Mouse (Mus musculus) lung, embryonic 14.5 days (tissue): ENCODE results near the gene Melk. TPM values are rescaled to one million over a fixed set of nuclear protein-coding genes. Genes with fewer than 3 reads are reported as not detected.
A peak's percentile ranks its signal among the peaks of the same experiment; 100 is the strongest.

ENCODE experiments used
- ATAC-seq: fragments of 200-750 bp; cut with Nextera tagmentation; 2 replicates; pipeline ENCODE4 v1.8.0; 2017; ENCODE audit warnings: mild to moderate bottlenecking, moderate TSS enrichment, moderate library complexity; ENCODE audit not compliant: insufficient read depth
- DNase-seq: peaks from one replicate; pipeline ENCODE4 v3.0.0-alpha.2; 2015
- H3K27ac ChIP-seq: fragments of 300-500 bp; sonication (generic); 2 replicates; pipeline ENCODE4 v1.5.1; 2014; ENCODE audit warnings: low read depth, mild to moderate bottlenecking, moderate library complexity
- H3K27me3 ChIP-seq: fragments of 300-500 bp; sonication (generic); 2 replicates; pipeline ENCODE4 v1.6.1; 2014; ENCODE audit warnings: low read length, control low read depth; ENCODE audit not compliant: insufficient read depth
- H3K36me3 ChIP-seq: fragments of 300-500 bp; sonication (generic); 2 replicates; pipeline ENCODE4 v1.6.1; 2014; ENCODE audit warnings: control low read depth; ENCODE audit not compliant: insufficient read depth
- H3K4me1 ChIP-seq: fragments of 300-500 bp; sonication (generic); 2 replicates; pipeline ENCODE4 v1.6.1; 2014; ENCODE audit warnings: antibody characterized with exemption, control low read depth; ENCODE audit not compliant: insufficient read depth
- H3K4me2 ChIP-seq: fragments of 300-500 bp; sonication (generic); 2 replicates; pipeline ENCODE4 v1.6.1; 2014; ENCODE audit warnings: mild to moderate bottlenecking
- H3K4me3 ChIP-seq: fragments of 300-500 bp; sonication (generic); 2 replicates; pipeline ENCODE4 v1.5.1; 2014; ENCODE audit warnings: low read depth, low read length
- H3K9ac ChIP-seq: fragments of 300-500 bp; sonication (generic); 2 replicates; pipeline ENCODE4 v1.6.1; 2014
- H3K9me3 ChIP-seq: fragments of 300-500 bp; sonication (generic); 2 replicates; pipeline ENCODE4 v1.6.1; 2016; ENCODE audit warnings: low read depth, low read length, control low read depth
- CTCF ChIP-seq: IDR thresholded peaks from 2 replicates; pipeline ENCODE4 v1.5.1; 2016; ENCODE audit warnings: antibody characterized with exemption, low read depth
- WGBS: fragments of 180-500 bp; shearing (Covaris S2); extraction: QIAGEN DNeasy Blood & Tissue Kit; methylation state at CpG from one replicate; pipeline ENCODE4 v1.1.7; 2014; 5-methylcytosine and 5-hydroxymethylcytosine counted together
- polyA plus RNA-seq: library from polyadenylated mRNA; unstranded; fragments of >200 nt; fragmentation: Nextera tagmentation; extraction: Ambion mirVana; gene quantifications from 2 replicates; pipeline ENCODE4 v1.2.1, GENCODE M21; 2014

Gene Melk
- polyA plus RNA-seq, 1 experiment from 2014 or later: 61.9 TPM

DNA sequence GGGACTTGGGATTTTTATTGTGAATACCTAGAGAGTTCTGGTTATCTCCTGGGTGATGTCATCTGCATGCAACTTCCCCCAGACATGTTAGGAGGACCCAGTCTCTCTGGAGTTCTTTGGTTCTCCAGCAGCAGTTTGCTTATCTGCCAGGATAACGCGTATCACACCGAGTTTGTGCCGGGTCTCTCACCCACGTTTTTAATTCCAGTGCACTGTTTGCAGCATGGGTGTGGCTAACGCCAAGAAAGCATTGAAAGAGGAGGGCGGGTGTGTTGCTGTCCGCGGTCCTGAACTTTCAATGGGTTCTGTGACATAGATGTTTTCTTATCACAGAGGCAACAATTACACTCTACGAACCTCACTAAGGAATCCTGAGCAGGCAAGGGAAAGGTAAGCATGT is 40.4 kb upstream of the Melk start:
- no peak for ATAC-seq
- Histone ChIP-seq H3K4me3 (no peak overlapping the region), H3K4me2 (no peak overlapping the region), H3K27ac (no peak overlapping the region), H3K27me3 (no peaks in the 10 kb centered on the region), H3K9ac (no peak overlapping the region), H3K4me1 (no peaks in the 10 kb centered on the region), H3K36me3 (no peaks in the 10 kb centered on the region), H3K9me3 (no peaks in the 10 kb centered on the region)
- 3% methylated on average over 10 of the region's 10 CpGs for WGBS
- TF ChIP-seq CTCF: no peak
- DNase-seq: peak; percentile 91

DNA sequence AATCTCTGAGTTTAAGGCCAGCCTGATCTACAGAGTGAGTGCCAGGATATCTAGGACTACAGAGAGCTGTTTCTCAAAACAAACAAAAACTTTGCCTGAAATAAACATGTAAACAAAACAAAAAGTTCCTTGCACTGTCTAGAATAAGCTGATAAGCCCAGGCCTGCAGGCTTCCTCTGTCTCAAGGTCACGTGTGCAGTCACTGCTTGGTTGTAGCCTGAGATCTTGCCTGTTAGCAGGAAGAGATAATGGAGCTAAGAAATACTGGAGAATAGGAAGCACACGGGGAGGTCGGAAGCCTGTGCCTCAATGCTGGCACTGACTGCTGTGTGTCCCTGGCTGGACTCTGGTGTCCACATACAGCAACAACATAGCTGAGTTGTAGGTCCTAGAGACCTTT is 35.2 kb upstream of the Melk start:
- Histone ChIP-seq H3K36me3 (no peaks in the 10 kb centered on the region), H3K27me3 (no peaks in the 10 kb centered on the region), H3K9me3 (no peaks in the 10 kb centered on the region), H3K4me1 (no peaks in the 10 kb centered on the region), H3K9ac (no peak overlapping the region), H3K4me2 (no peak overlapping the region), H3K4me3 (no peak overlapping the region), H3K27ac (no peak overlapping the region)
- WGBS: 72% methylated on average over 3 of the region's 3 CpGs
- TF ChIP-seq CTCF: no peak
- no peak for DNase-seq
- ATAC-seq: no peak

DNA sequence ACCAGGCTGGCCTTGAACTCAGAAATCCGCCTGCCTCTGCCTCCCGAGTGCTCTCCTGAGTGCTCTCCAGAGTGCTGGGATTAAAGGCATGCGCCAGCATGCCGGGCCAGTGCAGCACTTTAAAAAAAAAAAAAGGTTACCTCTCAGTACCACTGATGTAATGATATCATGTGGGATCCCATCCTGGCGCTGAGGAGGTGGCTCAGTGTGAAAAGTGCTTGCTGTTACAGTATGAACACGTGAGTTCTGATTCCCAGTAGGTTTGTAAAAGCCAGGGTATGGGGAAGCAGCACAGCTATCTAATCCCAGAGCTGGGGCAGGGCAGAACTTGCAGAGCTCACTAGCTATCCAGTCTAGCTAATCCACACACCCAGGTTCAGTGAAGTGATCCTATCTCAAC is 33.2 kb upstream of the Melk start:
- no peak overlapping the region for H3K27ac ChIP-seq
- no peak for DNase-seq
- ATAC-seq: no peak
- TF ChIP-seq CTCF: no peak
- WGBS: 80% methylated on average over 6 of the region's 6 CpGs
- no peak overlapping the region for H3K4me2 ChIP-seq
- H3K4me1 ChIP-seq: no peaks in the 10 kb centered on the region
- no peaks in the 10 kb centered on the region for H3K27me3 ChIP-seq
- H3K9me3 ChIP-seq: no peaks in the 10 kb centered on the region
- H3K9ac ChIP-seq: no peak overlapping the region
- H3K36me3 ChIP-seq: no peaks in the 10 kb centered on the region
- no peak overlapping the region for H3K4me3 ChIP-seq

DNA sequence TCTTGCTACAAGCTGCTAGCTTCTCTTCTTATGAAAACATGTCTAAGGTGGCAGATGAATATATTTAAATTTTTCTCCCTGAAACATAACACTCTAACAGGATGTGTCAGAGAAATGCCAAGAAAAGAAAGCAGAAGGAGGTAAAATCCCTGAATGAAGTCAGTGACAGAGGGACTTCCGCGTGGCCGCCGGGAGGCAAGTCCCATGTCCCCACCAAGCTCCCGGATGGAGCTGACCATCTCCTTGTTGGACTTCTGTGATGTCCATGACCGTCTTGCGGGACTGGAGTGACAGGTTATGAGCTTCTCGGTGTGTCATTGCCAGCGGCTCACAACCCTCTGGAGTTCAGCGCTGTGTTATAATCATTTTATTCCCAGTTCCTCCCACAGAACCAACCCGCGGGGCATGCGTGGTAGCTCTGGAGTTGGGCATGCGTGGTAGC is 31.3 kb upstream of the Melk start:
- H3K4me3 ChIP-seq: no peak overlapping the region
- H3K27me3 ChIP-seq: no peaks in the 10 kb centered on the region
- no peaks in the 10 kb centered on the region for H3K4me1 ChIP-seq
- 94% methylated on average over 14 of the region's 14 CpGs for WGBS
- DNase-seq: no peak
- no peak for ATAC-seq
- no peak overlapping the region for H3K27ac ChIP-seq
- H3K9me3 ChIP-seq: no peaks in the 10 kb centered on the region
- H3K9ac ChIP-seq: no peak overlapping the region
- TF ChIP-seq CTCF: no peak
- no peaks in the 10 kb centered on the region for H3K36me3 ChIP-seq
- H3K4me2 ChIP-seq: no peak overlapping the region

DNA sequence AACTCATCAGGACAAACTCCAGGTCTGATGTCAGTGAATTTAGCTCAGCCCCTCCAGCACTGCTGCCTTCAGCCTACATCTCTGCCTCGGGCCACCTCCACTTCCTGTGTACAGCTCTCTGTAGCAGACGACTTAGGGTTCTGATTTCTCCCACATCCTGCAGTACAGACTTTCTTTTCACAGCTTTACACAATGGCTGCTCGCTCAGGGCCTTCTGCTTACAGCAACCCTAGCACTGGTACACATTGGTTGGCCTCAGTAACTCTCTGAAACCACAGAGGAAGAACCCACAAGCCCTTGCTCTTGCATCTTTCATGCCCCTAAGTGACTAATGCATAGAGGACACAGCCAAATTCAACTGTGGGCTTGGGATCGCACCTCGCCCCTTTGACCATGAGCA is 29.5 kb upstream of the Melk start:
- DNase-seq: no peak
- no peaks in the 10 kb centered on the region for H3K27me3 ChIP-seq
- H3K9ac ChIP-seq: no peak overlapping the region
- no peaks in the 10 kb centered on the region for H3K4me1 ChIP-seq
- H3K27ac ChIP-seq: no peak overlapping the region
- 61% methylated on average over 5 of the region's 5 CpGs for WGBS
- no peak overlapping the region for H3K4me3 ChIP-seq
- no peak for ATAC-seq
- H3K9me3 ChIP-seq: no peaks in the 10 kb centered on the region
- no peak for TF ChIP-seq CTCF
- H3K36me3 ChIP-seq: no peaks in the 10 kb centered on the region
- H3K4me2 ChIP-seq: no peak overlapping the region

DNA sequence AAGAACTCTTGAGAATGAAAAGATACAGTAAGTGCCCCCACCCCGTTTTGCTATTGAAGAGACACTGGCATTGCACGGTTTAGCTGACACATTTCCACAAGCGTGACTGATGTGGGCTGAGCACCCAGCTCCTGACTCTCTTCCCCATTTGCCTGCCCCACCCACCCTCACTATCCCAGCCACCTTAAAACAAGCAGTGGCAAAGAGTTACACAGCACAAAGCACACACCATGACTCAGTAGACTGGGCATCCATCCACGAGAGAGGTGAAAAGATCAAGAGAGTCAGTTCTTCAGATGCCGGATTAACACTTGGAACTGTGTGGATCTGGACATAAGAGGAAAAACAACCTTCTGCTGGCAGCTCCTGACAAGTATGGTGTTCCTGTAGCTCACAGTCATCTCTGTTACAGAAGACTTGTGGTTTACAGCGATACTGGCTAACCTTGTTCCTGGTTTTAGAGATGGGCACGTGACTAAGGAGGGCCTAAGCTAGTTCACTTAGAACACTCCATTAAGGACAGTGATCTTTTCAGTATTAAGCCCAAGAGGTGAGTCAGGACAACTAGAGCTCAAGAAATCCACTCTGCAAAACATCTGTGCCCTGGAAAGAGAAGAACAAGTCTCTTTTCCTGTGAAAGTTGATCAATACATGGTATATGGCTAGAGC is 18.9 kb upstream of the Melk start:
- no peak overlapping the region for H3K4me3 ChIP-seq
- no peak overlapping the region for H3K4me2 ChIP-seq
- H3K27ac ChIP-seq: no peak overlapping the region
- no peak overlapping the region for H3K9ac ChIP-seq
- 69% methylated on average over 7 of the region's 7 CpGs for WGBS
- no peak for ATAC-seq
- no peaks in the 10 kb centered on the region for H3K9me3 ChIP-seq
- no peak for TF ChIP-seq CTCF
- DNase-seq: no peak
- H3K27me3 ChIP-seq: no peaks in the 10 kb centered on the region
- no peaks in the 10 kb centered on the region for H3K4me1 ChIP-seq
- no peaks in the 10 kb centered on the region for H3K36me3 ChIP-seq

DNA sequence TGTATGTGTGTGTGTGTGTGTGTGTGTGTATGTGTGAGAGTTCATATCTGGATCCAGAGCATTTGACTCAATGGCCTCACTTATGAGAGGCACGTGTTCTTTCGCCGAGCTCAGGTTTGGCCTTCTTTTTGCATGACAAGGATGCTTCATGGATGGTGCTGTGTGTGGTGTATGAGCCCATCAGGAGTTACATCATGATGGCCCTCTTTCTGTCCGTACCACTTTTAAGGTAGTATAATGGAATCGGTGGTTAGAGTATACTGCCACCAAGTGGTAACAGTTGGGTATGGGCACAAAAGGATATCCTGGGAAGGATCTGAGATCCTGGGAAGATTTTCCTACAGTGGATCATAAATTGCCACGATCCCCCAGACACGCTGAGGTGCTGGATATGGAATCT is 8.1 kb upstream of the Melk start:
- peak; percentile 86 for DNase-seq
- Histone ChIP-seq H3K4me2 (no peak overlapping the region), H3K9ac (no peak overlapping the region), H3K4me1 (no peaks in the 10 kb centered on the region), H3K27me3 (no peaks in the 10 kb centered on the region), H3K36me3 (no peaks in the 10 kb centered on the region), H3K4me3 (no peak overlapping the region), H3K9me3 (no peaks in the 10 kb centered on the region), H3K27ac (no peak overlapping the region)
- WGBS: 8% methylated on average over 7 of the region's 7 CpGs
- ATAC-seq: peak; percentile 54; the same call in 1 of the 2 replicates
- TF ChIP-seq CTCF: peak; percentile 82
